ENCODE assay signal across 22 mouse cellular contexts in the genomic region with DNA sequence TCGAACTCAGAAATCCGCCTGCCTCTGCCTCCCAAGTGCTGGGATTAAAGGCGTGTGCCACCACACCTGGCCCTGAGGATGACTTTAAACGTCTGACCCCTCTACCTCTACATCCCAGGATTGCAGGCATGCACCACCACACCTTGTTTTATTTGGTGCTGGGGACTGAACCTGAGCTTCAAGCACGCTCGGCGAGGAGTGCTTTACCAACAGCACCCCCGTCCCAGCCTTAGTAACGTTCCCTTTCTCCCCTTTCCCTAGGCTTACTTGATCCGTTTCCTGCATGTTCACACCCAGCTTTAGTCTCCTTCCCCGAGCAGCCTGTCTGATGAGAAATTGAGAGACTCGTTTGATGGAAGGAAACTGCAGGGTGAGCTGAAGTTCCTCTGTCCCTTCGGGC.
DNase-seq lines count a peak whose midpoint lies in the region; ATAC-seq and TF ChIP-seq lines count a peak whose summit lies in the region.
"Had no signal": no experiment of that assay in that cellular context is flagged by ENCODE, and none has a peak within 500 bp of the region (broad histone marks: within the 10 kb centered on the region; RNA-seq: fewer than 3 reads in every experiment).

No protein-coding gene starts in this region.

- peak overlapping the region; percentile 84 for H3K27ac ChIP-seq in bone marrow macrophage, adult 2 months (ENCODE audit: insufficient read depth, low read depth, low read length)
- H3K27ac ChIP-seq in macrophage: peak overlapping the region; percentile 67
- H3K27ac ChIP-seq in midbrain, embryonic 16.5 days (ENCODE audit: low read length): no peak overlapping the region

- TF ChIP-seq CTCF in bone marrow macrophage, adult 2 months (IDR thresholded peaks at IDR 0.05; ENCODE audit: low read depth, low read length): no peak

- peaks cover 22% of the 10 kb centered on the region for H3K4me1 ChIP-seq in bone marrow macrophage, adult 2 months (ENCODE audit: control insufficient read depth, insufficient read depth, low read length)
- 0 out of 2 replicates have a peak, but pooled peaks cover 5% of the 10 kb centered on the region for H3K4me1 ChIP-seq in midbrain, embryonic 16.5 days (ENCODE audit: control insufficient read depth, insufficient read depth, low read length)

- H3K9me3 ChIP-seq in midbrain, embryonic 16.5 days (replicated peaks; ENCODE audit: control insufficient read depth, low read length, poor library complexity, severe bottlenecking): no peaks in the 10 kb centered on the region
- H3K9me3 ChIP-seq: G1E had no signal

- H3K9ac ChIP-seq in midbrain, embryonic 16.5 days (ENCODE audit: low read depth, low read length): no peak overlapping the region

- intact Hi-C loops in heart, postnatal 10 days (cut with DNase I): no loop called here

- no peaks in the 10 kb centered on the region for H3K36me3 ChIP-seq in macrophage (ENCODE audit: inconsistent target)
- no peaks in the 10 kb centered on the region for H3K36me3 ChIP-seq in midbrain, embryonic 16.5 days (ENCODE audit: control insufficient read depth, insufficient read depth, low read length)
- H3K36me3 ChIP-seq: G1E had no signal

- H3K79me2 ChIP-seq in macrophage (ENCODE audit: inconsistent target): no peaks in the 10 kb centered on the region

- H3K27me3 ChIP-seq in midbrain, embryonic 16.5 days (ENCODE audit: control insufficient read depth, insufficient read depth, low read depth, low read length): no peaks in the 10 kb centered on the region
- H3K27me3 ChIP-seq: CH12.LX, Patski had no signal

- H3K4me2 ChIP-seq in midbrain, embryonic 16.5 days (ENCODE audit: low read length): no peak overlapping the region

- no peak overlapping the region for H3K4me3 ChIP-seq in bone marrow macrophage, adult 2 months (ENCODE audit: insufficient read depth, low read length)
- H3K4me3 ChIP-seq in macrophage (ENCODE audit: inconsistent target): no peak overlapping the region
- no peak overlapping the region for H3K4me3 ChIP-seq in midbrain, embryonic 16.5 days (ENCODE audit: low read depth, low read length)

- DNase-seq in heart, adult 11 months: peak; percentile 90
- no peak for DNase-seq in heart, postnatal 10 days
- DNase-seq: adrenal gland, adult 2 months; adrenal gland, adult 8-10 months; adrenal gland, postnatal 10 days; adrenal gland, postnatal 14 days; adrenal gland, postnatal 25 days; adrenal gland, postnatal 36 days; B cell, adult 2 months; cerebellum, adult 11 months; cerebellum, adult 11-12 months; cerebellum, adult 18-20 months; cerebellum, adult 2 months had no signal

- ATAC-seq in midbrain, embryonic 16.5 days: no peak
- ATAC-seq in inflammation-experienced regulatory T-cells, adult 6 months: no peak
- ATAC-seq: activated CD4-positive, CD25-positive, alpha-beta regulatory T cell, adult 4 months; CD4-positive, CD25-positive, alpha-beta regulatory T cell, adult 4 months; Patski had no signal

- TF ChIP-seq POLR2A in bone marrow macrophage, adult 2 months (IDR thresholded peaks at IDR 0.05; ENCODE audit: borderline replicate concordance, low read depth, low read length): no peak

- 77% methylated on average over 11 of the region's 13 CpGs for WGBS in macrophage (ENCODE audit: missing documents)
- WGBS in midbrain, embryonic 16.5 days: 88% methylated on average over 13 of the region's 13 CpGs
